Mouse (Mus musculus) embryo, embryonic 11 days (tissue): ENCODE data around the gene Slc2a3.

Source experiments
- DNase-seq: peaks from one replicate; pipeline ENCODE4 v3.0.0-alpha.2; 2015

The Slc2a3 gene

DNA sequence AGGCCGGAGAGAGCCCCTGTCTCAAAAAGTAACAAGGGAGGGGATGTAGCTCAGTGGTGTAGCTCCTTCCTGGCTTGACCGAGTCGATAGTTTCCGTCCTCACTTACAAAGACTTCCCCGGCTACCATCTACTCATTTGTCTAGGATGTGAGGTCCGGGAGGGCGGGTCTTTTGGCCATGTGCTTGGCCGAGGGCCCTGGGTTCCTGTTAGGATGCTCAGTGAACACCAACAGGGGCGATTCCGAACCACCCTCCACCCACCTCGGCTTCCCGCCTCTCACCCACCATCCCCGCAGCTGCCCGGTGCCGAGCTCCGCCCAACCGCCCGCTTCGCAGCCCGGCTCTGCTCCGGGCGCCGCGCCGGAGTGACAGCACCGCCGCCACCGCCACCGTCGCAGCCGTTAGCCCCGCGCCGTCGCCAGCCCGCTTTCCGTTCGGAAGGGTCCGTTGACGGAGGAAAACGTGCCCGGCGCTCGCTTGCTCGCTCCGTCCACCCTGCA is at the start of gene Slc2a3:
Gene Slc2a3 (minus strand): TSS at position 340 of the 500 bp plus-strand sequence.
- peak; percentile 72 for DNase-seq

DNA sequence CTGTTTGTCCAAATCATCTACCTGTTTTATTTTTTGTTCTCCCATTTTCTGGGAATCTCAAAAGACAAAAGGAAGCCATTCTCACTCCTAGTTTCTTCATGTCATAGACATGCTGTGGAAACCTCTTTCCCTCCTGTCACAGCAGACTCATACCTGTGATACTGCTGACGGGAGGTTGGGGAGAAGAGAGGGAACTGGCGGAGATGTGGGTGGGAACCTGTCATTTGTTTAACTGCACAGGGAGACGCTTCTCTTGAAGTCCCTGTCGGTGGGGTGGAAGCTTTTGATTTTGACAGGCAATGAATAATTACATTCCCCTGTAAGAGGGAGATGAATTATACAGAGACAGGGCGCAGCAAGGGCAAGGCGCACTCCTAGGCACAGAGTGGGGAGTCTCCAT is 42.3 kb upstream of the Slc2a3 start:
- no peak for DNase-seq

DNA sequence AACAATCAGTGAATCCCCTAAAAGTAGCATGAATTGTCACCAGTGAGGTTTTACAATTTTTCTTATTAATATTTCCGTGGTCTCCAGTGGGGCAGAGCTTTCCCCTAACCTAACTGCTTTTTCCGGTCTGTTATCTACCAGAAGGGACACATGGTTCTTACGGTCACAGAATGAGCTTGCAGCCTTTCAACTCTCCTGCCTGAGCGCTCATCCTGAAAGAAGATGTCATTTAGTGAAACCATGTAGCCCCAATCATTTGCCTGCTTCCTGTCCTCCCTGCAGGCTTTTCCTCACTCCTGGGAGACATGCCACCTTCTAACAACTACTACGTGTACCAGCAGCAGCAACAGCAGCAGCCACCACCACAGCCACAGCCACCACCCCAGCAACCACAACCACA is 36.1 kb upstream of the Slc2a3 start:
- no peak for DNase-seq

DNA sequence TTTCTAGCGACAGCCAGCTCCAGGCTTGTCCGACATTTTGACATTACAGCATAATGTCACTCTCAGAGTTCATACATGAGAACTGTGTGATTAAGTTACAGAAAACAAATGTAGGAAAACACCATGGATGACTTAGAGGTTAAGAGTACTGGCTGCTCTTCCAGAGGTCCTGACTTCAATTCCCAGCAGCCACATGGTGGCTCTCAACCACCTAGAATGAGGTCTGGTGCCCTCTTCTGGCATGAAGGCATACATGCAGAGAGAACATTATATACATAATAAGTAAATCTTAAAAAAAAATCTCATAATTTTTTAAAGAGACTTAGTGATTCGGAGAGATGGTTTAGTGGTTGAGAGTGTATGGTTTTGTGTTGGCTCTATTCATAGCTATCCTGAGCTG is 35.5 kb upstream of the Slc2a3 start:
- no peak for DNase-seq

DNA sequence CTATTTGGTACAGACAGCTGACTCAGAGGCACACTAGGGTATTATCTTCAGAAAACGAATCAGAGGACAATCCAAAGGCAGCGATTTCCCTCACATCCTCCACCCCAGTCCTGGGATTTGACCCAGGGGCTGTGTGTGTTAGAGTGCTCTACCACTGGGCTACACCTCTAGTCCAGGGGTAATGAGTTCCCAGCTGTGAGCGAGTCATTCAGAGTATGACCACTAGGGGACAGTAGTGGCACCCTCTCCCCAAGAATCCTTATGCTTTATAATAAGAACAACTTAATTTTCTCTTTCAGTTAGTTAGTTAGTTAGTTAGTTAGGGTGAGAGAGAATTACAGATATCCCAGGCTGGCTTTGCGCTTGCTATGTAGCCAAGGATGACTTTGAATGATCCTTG is 32.9 kb upstream of the Slc2a3 start:
- DNase-seq = peak; percentile 40

DNA sequence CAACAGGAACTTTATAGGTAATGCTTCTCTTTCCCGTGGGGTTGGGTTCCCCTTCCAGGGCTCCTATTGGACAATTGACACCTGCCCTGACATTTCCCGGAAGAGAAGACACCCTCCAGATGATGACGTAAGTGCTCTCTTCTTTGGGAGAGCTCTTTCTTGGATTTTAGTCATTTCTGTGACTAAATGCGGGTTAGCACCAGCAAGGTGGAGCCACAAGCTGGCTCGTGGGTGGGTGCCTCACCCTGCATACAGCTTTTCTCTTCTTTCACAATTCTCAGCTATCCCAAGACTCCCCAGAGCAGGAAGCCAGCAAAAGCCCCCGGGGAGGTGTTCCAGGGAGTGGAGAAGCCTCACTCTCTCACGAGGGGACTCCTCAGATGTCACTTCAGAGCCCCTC is 31.4 kb upstream of the Slc2a3 start:
- no peak for DNase-seq

DNA sequence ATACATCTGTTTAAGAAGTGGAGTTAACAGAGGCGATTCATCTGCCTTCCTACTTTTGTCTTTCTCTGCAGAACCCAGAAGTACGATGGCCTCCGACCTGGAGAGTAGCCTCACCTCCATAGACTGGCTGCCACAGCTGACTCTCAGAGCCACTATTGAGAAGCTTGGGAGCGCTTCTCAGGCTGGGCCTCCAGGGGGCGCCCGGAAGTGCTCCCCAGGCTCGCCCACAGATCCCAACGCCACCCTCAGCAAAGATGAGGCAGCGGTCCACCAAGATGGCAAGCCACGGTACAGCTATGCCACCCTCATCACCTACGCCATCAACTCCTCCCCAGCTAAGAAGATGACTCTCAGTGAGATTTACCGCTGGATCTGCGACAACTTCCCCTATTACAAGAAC is 26.6 kb upstream of the Slc2a3 start:
- peak; percentile 60 for DNase-seq

DNA sequence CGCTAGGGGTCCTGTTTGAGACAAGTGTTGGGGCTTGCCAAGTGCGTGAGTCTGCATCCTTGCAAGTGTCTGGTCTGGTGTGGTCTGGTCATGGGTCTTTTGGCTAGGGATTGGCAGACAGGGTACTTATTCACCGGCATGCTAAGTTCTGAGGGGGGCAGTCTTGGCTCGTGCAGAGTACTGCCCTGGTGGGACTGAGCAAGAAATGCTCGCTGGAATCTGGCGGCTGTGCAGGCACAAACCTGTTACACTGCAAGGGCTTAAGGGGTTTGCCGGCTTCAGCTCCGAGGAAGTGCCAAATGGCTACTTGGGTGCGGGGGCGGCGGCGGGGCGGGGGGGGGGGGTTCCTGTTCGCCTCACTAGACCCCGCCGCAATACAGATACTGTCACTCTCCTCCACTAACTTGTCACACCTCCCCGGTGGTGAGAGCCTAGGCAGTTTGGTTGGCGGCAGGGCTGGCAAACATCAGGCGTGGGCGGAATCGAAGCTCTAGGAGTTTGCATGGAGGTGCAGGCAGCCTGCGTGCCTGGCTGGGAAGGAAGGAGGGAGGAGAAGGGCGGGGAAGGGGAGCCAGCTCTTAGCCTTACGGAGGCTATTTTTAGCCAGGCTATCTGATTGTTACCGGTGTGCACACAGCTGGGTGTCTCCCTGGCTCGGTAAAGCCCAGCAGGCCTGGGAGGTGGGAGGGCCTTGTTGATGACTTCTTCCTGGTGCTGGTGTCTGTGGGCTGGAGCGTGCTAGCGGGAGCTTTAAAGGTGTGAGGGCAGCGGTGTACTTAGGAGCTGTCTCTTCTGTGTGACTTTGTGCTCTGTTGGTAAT is 24.7 kb upstream of the Slc2a3 start:
- peak; percentile 70 for DNase-seq

DNA sequence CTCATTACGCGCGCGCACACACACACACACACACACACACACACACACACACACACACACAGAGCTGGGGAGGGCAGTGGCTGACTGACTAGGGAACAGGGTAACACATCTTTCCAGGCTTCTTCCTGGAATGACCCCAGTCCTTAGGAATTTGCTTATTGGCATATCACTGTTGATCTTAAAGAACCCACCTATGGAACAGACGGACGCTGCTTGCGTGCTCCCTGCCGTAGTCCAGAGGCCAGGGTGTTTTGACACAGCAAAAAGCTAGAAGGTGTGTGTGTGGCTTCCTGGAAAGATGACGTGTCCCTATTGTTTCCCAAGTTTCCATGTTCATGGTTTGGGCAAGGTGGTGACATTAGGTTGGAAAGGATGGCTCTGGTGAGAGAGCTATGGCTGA is 23.7 kb upstream of the Slc2a3 start:
- no peak for DNase-seq

DNA sequence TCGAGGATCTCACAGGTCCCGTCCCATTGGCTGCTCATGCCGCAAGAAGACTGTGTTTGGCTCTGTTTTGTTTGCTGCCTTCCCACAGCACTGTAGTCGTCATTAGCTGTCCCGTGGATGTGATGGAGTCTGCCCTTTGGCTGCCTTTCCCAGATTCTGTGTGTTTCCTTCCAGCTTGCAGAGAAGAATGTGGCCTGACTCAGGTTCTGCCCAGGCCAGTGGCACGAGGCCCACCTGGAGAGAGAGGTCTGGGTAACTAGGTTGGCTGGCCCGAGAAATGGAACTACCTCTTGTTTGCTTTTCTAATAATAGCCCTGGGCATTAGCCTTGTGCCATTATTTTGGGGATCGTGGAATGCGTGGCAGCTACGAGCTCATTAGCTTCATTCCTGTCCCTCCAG is 22.6 kb upstream of the Slc2a3 start:
- no peak for DNase-seq

DNA sequence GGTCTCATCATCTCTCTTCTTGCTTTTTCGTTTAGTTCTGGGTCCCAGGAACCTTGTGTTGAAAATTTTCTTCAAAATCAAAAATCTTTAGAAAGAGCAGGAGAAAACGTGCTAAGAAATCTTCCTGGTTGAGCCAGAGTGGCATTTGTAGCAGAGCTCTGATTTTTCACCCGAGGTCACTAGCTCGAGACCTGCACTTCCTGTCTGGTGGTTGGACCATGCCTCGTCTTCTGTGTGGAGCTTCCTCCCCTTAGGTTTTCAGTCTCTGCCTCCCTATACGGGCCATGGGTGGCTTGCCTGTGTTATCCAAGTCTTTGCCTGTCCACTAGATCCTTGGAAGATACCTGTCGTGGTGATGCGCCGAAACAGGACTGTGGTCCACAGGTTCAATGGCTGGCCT is 20.4 kb upstream of the Slc2a3 start:
- DNase-seq = no peak

DNA sequence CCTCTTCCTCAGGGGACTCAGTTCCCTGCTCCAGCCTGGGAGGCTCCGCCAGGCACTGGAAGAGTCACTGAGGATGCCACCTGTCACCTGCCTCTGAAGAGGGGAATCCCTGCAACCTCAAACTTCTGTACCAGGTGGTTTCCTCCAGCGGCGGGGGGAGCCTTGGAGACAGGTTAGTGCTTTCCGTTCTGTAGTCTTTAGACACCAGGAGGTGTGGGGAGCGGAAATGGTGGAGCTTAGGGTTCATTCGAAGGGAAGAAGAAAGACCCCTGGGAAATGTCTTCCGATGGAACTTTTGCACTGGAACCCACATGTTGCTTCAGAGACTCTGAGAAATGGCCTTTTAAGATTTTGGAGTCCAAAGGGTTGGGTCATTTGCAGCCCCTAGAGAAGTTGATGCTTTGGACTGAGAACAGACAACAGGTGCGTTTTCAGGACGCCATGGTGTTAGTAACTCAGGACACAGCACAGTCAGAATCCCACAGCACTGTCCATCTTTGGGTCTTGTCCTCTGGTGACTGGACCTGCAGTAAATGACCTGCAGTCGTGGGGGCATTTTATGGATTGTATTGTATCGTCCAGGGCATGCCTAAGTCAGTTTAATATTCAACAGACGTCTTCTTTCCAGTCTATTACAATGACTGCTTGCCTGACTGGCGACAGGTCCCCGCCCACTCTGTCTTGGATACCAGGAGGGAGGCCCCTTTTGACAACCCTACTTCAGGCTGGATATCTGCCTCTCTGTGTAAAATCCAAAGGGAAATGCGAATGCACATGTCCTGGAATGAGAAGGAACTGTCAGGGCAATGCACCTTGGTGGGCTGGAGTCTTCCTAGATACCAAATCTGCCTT is 19.6 kb upstream of the Slc2a3 start:
- no peak for DNase-seq

DNA sequence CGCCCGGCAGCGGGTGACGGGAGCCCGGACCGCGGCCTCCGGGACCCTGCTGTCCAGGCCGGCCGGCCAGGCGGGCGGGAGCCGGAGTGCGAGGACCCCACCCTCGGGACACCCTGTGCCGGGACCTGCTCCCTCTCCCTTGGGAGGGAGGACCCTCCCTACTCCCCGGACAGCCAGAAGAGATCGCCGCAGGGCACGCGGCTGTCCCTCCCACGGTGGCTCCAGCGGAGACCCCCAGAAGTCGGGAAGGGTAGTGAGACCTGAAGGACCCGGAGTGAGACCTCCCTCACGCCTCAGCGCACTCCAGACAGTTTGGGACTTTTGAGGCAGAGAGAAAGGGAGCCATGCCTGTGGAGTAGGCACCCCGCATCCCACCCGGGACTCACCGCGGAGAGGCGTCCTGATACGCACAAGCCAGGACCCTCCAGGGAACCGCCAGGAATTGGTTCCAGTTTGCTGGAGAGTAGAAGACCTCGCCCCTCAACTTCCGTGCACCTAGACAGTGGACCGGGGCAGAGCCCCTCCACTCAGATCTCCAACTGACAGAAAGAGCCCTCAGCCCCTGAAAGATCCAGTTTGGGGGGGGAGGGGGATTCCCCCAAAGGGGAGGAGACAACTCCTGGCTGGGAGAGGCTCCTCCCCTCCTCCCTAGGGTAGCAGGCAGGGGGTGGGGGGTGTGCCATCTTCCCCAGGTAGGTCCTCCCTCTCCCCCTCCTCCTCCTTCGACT is 18.8 kb upstream of the Slc2a3 start:
- peak; percentile 63 for DNase-seq

DNA sequence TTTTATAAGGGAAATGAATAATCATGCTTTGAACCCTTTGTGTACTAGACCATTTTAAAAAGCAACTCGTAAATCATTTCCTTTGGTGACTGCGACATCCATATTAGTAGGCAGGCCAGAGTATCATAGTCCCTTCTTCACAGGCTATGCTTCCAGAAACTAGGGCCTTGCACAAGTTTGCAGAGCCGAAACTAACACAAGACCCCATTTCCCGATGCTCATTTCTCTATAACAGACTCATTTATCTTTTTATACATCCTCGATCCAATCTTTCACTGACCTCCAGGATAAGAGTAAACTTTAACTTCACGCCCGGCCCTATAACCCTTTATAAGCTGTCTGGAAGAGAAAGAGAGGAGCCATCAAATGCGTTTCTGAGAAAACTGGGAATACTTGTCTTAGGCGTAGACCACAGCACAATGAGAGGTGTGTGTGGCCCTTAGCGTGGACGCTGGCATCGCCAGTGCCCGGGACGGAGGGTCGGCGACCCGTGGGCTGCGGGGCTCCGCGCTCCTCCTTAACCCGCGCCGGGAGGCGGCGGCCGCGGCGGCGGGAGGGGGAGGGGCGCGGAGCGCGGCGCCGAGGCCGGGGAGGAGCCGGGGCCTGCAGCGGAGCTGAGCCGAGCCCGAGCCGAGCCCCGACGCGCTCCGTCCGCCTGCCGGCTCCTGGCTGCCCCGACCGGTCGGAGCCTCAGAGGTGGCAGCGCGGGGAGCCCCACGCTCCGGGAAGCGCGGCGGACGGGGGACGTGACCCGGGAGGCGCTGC is 18.0 kb upstream of the Slc2a3 start, which contains the start of gene Foxj2:
Gene Foxj2 (plus strand): TSS at position 609 of the 765 bp plus-strand sequence.
- DNase-seq = peak; percentile 81

DNA sequence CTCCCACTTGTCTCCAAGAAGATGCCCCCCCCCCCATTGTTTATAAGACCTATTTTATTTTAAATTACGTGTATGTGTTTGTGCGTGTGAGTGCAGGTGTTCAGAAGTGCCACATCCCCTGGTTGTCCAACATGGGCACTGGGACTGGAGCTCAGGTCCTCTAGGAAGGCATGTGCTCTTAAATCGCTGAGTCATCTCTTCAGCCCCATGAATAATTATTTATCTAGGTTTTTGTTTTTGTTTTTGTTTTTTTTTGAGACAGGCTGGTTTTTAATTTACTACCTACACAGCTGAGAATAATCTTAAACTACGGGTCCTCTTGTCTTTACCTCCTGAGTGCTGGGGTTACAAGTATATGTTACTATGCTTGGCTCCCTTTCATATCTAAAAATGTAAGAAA is 12.2 kb upstream of the Slc2a3 start:
- DNase-seq = no peak

DNA sequence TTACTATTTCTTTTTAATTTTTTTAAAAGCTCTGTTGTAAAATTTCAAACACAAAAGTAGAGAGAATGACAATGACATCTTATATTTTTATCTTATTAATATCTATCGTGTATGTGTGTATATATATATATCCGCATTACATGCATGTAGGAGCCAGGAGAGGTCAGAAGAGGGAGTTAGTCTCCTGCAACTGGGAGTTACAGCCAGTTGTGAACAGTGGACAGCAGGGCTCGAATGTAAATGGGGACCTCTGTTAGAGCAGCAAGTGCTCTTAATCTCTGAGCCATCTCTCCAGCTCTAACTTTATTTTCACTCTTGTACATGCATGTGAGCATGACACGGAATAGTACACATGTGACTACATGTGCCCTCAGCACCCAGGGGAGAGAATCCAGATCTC is 11.3 kb upstream of the Slc2a3 start:
- no peak for DNase-seq

DNA sequence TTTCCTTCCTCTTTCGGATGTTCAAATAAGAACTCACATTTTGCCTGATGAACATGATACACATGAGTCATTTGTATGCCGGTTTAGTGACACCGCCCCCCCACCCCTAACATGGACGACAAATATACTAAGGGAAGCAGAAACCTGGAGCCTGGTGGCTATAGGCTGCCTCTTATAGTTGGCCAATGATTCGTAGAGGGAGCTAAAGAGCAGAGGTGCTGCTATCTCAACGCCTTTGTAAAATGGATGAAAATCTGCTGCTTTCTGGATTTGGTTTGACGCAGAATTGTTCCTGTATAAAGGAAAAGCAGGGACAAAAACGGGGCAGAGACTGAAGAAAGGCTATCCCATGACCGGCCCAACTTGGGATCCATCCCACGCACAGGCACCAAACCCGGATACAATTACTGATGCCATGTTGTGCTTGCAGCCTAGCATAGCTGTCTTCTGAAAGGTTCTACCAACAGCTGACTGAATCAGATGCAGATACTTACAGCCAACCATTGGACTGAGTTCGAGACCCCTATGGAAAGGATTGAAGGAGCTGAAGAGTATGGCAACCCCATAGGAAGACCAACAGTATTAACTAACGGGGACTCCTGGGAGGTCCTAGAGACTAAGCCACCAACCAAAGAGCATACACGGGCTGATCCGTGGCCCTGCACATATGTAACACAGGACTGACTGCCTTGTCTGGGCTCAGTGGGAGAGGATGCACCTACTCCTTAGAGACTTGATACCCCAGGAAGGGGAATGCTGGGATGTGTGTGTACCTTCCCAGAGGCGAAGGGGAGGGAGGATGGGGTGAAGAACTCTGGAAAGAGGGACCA is 10.5 kb upstream of the Slc2a3 start:
- peak; percentile 75 for DNase-seq

DNA sequence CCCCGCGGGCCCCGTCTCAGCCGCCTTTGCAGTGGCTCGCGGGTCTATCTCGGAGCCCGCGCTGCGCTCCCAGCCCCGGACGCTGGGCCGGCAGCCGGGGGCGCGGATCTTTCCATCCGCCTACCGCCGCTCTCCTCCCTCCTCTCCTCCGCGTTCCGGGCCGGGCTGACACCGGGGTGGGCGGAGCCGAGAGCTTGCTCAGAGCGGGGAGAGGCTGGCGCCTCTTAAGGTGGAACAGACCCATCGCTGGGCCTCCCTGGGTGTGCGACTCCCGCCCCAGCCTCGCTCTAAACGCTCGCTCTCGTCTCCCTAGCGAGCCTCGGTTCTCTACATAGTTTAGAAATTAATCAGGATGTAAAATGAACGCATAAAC is 9.8 kb upstream of the Slc2a3 start:
- peak; percentile 93 for DNase-seq

DNA sequence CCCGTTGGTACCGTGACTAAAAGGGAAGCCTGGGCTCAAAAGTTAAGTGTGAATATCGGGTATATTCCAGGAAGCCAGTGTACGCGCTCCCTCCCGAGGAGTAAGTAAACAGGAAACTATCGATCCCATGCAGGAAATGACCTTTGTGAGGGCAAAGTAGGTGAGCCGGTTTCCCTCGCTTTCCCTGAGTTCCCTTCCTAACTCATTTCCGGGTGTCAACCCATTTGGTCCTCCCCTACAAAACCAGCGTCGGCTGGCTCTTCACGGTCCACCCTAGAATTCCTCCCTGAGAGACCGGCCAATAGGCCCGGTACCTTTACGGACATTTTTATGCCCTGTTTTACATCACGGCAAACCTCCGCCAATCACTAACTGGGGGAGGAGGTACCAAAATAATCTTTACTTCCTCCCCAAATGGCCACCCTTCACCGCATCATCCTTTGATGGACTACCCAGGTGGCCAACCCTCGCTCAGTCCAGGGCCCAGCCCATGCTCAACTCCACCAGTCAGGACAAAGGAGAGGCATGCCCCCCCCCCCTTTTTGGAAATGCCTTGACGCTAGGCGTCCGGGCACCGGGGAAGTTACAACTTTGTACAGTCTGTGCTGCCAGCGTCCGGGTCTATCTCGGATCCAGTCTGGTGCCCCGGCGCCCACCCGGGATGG is 9.3 kb upstream of the Slc2a3 start:
- peak; percentile 96 for DNase-seq

DNA sequence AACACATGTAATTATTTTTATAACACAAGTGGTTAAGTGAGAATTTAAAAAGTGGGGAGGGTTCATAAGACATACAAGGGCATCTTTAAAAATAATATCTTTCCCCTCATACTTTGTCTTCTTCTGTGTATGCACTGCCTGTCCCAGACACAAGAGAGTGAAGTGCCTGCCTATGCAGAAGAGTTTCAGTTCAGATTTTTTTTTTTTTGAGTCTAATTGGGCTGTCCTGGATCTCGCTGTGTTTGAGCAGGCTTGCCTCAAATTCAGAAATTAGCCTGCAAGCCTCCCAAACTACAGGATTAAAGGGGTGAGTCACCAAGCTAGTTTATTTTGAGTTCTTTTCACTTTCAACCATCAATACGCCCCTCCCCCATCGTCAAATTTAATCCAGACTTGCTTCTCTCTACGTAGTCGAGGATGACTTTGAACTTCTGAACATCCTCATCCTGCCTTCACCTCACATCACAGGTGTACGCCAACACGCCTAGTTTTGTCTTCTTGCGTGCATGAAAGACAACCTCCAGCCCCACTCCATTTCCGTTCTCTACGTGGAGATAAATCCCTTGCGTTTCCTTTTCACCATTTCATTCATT is 8.7 kb upstream of the Slc2a3 start:
- DNase-seq = no peak

DNA sequence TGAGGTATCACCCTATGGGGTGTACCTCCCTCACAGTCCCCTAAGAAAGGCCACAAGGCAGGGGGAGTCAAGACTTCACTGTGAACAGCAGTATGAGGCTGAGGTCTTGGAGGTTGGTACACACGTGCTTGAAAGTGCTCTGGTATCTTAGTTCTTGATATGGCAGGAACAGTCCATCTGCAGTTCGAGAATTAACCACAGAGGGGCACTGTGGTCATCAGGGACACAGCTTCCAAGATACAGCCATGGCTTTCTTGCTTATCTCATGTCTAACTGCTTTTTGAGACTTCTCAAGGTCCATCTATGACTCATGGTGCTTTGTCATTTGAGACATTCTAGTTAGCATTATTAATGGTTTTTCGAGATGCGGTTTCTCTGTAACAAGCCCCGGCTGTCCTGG is 3.0 kb upstream of the Slc2a3 start:
- peak; percentile 74 for DNase-seq
